Mouse (Mus musculus) olfactory bulb, adult 2 months (tissue): ENCODE results near the gene Map4k3. TPM values are rescaled to one million over a fixed set of nuclear protein-coding genes. Genes with fewer than 3 reads are reported as not detected.

ENCODE experiments used
- H3K27ac ChIP-seq: fragments of 200-500 bp; 2 replicates; pipeline ENCODE4 v1.5.1; 2012; ENCODE audit warnings: low read depth, low read length; ENCODE audit not compliant: insufficient read depth
- H3K4me1 ChIP-seq: fragments of 200-500 bp; 2 replicates; pipeline ENCODE4 v1.6.1; 2012; ENCODE audit warnings: low read length; ENCODE audit not compliant: control insufficient read depth, insufficient read depth
- H3K4me3 ChIP-seq: fragments of 200-500 bp; 2 replicates; pipeline ENCODE4 v1.5.1; 2012; ENCODE audit warnings: mild to moderate bottlenecking, low read depth, low read length, moderate library complexity; ENCODE audit not compliant: insufficient read depth
- CTCF ChIP-seq: fragments of 200-500 bp; IDR thresholded peaks from 2 replicates; pipeline ENCODE4 v1.5.1; 2012; ENCODE audit warnings: low read depth, mild to moderate bottlenecking, low read length, moderate library complexity; ENCODE audit not compliant: insufficient read depth
- POLR2A ChIP-seq: fragments of 200-500 bp; IDR thresholded peaks from 2 replicates; pipeline ENCODE4 v1.6.1; 2012; ENCODE audit warnings: mild to moderate bottlenecking, low read depth, low read length, moderate library complexity; ENCODE audit not compliant: insufficient read depth
- WGBS: fragments of 180-500 bp; shearing (Covaris S2); methylation state at CpG from one replicate; pipeline ENCODE4 v1.1.7; 2018; 5-methylcytosine and 5-hydroxymethylcytosine counted together
- polyA plus RNA-seq: library from polyadenylated mRNA; stranded (reverse); fragments of >200 nt; gene quantifications from 2 replicates; pipeline ENCODE4 v1.2.4, GENCODE M21; 2012; ENCODE audit warnings: low replicate concordance; ENCODE audit not compliant: missing spikeins, insufficient read depth, insufficient read length

The Map4k3 gene
- polyA plus RNA-seq, 1 experiment: not detected

DNA sequence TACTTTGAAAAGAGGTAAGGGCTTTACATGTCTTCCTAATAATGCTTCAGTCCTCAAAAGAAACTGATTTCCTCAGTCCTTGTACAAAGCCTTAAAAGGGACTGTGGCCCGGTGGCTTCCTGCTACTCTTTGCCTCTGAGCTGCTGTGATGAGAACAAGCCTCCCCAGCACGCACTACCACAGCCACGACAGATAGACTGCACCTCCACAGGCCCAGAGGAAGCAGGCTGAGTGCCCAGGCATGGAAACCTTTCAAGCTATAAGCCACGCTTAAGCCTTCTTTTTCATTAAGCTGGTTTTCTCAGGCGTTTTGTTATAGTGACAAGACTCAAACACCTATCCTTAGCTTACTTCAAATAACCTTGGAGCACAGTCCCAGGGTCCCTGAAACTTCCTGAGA lies 10.0 kb downstream of the Map4k3 start:
- no peak overlapping the region for H3K27ac ChIP-seq
- H3K4me1 ChIP-seq: peaks cover 7% of the 10 kb centered on the region
- TF ChIP-seq POLR2A: no peak
- no peak for TF ChIP-seq CTCF
- H3K4me3 ChIP-seq: no peak overlapping the region
- WGBS: 78% methylated on average over 5 of the region's 5 CpGs

DNA sequence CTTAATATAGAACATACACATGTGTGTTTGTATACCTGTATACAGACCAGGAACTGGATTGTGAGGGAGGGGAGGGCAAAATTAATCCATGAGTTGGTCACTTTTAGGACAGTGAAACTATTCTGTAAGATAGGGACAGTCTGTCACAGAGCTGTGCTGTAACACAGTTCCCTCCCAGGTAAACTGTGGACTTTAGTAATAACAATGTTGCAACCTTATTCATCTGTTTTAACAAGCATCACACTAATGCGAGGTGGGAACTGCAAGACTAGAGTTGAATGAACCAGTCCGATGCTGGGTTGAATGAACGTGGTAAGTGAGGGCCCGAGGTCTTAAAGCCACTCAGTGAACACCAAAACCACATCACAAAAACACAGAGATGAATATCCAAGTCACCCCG lies 14.7 kb downstream of the Map4k3 start:
- 95% methylated on average over 5 of the region's 5 CpGs for WGBS

DNA sequence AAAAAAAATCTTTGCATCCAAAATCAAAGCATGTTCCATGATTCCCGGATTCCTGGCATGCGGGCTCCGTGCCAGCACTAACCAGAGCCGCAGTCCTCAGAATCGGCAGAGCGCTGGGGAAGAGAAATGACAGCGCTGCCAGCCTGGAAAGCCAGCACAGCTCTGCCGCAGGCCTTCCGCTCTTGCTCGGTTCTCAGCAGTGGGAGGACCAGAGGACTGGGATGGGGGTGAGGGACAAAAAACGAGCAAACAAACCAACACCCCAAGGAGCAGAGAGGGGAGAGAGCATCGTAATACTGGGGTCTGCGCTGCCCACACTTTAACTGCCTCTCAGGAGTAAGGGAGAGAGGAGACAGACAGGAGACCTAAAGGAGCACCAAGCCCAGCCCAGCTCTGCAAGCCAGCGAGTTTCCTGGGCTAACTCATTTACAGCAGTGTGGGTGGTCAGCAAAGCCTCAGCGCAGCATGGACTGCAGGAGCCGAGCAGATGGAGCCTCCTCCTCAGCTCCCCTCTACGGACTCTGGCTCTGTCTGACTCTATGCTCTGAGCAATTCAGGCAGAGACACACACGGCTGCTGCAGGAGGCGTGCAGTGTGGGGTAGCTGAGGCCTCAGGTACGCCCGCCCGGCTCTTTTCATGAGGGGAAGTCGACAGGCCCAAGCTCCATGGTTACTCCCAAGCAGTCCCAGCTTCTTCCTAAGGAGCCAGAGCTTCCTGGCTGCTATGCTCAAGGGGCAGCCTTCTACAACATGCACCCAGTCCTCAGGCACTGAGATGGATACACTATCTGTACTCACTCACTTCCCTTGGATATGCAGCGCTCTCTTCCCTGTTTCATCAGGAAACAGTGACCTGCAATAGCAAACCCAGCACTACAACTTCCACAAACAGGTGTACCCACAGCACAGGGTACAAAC lies 18.1 kb downstream of the Map4k3 start:
- TF ChIP-seq CTCF (no peak), POLR2A (no peak)
- Histone ChIP-seq H3K4me1 (peaks cover 26% of the 10 kb centered on the region), H3K4me3 (peak overlapping the region; percentile 9), H3K27ac (peak overlapping the region; percentile 23; the same call in 1 of the 2 replicates)
- 26% methylated on average over 24 of the region's 24 CpGs for WGBS

More for the DNA sequence above, 14.7 kb downstream of the Map4k3 start:
- TF ChIP-seq POLR2A: no peak
- Histone ChIP-seq H3K27ac (no peak overlapping the region), H3K4me3 (no peak overlapping the region), H3K4me1 (peaks cover 17% of the 10 kb centered on the region)

DNA sequence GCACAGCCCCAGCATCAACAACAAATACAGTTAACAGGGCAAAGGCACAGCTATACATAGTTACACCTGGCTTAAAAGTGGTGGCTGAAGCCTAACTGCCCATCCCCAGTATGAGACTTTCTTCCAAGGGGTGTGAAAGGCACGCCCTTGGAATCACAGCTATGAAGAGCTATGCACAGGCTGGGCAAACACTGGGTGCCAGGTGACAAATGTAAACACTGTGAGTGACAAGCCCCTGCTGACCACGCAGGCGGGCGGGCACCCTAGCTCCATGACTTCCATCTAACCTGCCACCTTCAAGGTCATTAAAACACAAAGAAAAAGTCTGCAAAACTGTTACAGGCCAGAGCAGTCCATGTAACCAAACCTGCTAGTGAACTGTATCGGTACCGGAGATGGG lies 19.5 kb downstream of the Map4k3 start:
- 91% methylated on average over 6 of the region's 6 CpGs for WGBS
- H3K27ac ChIP-seq: no peak overlapping the region
- no peak overlapping the region for H3K4me3 ChIP-seq
- no peak for TF ChIP-seq POLR2A
- TF ChIP-seq CTCF: no peak
- peaks cover 29% of the 10 kb centered on the region for H3K4me1 ChIP-seq

DNA sequence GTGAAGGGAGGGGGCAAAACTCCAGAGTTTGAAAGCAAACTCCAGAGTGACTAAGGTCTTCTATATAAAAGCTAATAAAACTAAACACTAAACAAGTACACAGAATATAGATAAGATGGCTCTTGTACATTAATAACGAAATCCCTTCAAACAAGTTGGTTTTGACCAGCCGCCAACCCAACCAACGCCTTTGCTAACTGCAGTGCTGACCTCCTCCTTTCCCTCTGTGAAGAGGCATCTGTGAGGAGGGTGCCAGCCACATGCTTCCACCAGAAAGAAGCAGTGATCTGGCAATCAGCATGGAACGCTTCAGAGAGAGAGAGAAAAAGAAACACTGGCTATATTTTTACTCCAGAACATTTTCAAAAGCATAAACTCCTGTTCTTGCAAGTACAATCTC lies 21.1 kb downstream of the Map4k3 start:
- no peak overlapping the region for H3K4me3 ChIP-seq
- no peak overlapping the region for H3K27ac ChIP-seq
- WGBS: 42% methylated on average over 4 of the region's 4 CpGs
- peaks cover 29% of the 10 kb centered on the region for H3K4me1 ChIP-seq
- TF ChIP-seq POLR2A: no peak
- no peak for TF ChIP-seq CTCF

DNA sequence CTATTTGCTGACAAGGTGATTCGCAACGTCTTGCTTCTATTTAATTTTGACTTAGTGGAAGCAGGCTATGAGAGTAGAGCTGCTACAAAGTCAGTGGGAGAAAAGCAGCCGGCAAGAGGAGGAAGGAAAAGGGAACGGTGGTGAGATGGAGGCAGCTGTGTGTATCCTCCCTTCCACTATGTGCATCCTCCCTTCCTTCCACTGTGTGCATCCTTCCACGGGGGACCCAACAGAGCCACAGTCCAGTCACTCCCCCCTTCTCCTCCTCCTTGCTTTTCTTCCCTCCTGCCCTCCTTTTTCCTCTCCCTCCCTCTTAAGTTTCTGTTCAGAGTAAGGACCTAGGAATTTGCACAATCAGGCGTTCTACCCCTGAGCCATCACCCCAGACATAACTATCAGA lies 21.7 kb downstream of the Map4k3 start:
- 27% methylated on average over 6 of the region's 6 CpGs for WGBS
- TF ChIP-seq POLR2A (no peak), CTCF (no peak)
- Histone ChIP-seq H3K4me3 (no peak overlapping the region), H3K27ac (no peak overlapping the region; the same call in 1 of the 2 replicates), H3K4me1 (peaks cover 29% of the 10 kb centered on the region)

DNA sequence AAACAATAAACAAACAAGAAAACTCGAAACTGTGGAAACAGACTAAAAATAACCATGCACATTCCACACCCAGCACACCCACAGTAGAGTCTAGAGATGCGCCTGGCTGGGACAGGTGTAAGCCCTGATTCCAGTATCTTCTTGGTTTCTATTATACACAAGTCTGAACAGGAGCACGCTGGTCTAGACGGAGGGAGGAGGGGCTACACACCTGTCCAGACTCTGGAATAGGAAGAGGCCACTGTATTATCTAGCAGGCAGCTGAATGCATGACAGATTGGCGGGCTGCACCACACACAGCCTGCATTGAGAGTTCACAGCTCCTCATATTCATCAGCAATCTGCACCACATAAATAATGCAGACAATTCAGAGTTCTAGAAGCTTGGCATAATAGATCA lies 26.6 kb downstream of the Map4k3 start:
- Histone ChIP-seq H3K4me1 (peaks cover 13% of the 10 kb centered on the region), H3K4me3 (no peak overlapping the region), H3K27ac (no peak overlapping the region)
- TF ChIP-seq POLR2A: no peak
- TF ChIP-seq CTCF: no peak
- 74% methylated on average over 5 of the region's 5 CpGs for WGBS

DNA sequence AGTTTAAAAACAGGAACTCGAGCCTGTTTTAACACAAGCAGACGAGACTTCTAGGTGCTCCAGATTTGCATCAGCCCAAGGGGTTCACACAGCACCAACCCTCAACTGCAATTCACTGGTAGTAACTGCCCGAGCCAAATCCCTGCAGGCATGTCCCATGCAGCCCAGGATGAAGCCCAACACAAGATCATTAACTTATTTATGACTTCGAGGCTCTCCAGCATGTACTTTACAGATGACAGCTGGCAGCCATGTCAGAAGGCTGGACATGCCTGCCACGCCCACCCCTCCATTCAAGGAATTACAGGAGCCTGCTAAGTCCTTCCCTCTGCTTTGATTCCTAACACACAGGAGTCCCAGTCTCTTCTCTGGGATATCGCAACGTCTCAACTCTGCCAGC lies 29.4 kb downstream of the Map4k3 start:
- TF ChIP-seq CTCF: no peak
- no peak for TF ChIP-seq POLR2A
- WGBS: 65% methylated on average over 7 of the region's 7 CpGs
- H3K27ac ChIP-seq: no peak overlapping the region

DNA sequence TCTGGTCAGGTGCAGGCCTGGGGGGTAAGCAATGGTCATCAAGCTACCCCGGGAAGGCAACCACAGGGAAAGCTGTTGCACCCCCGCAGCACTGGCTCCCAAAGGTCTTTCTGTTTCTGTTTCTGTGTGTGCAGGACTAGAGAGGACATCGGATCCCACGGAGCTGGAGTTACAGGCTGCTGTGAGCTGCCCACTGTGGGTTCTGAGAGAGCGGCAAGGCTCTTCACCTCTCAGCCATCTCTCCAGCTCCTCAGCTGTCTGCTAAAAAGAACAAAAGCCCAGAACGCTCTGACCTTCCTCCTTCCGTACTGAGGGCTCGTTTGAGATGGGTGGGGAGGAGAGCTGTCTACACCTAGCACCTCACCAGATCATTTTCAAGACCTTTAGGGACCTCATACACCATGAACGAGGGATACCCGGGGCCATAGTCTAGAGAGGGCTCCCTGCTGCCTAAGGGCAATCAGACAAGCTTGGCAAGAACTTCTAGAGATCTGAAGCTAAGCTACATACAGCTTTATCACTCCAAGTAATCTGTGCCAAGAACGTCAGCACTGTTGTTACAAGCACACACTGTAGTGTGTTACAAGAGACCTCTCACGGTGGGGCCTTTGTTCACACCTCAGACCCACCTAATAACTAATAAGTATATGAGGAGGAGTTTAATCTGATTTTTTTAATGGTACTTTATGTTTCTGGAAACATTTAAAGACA lies 29.9 kb downstream of the Map4k3 start:
- Histone ChIP-seq H3K4me1 (peaks cover 9% of the 10 kb centered on the region; the same call in 1 of the 2 replicates), H3K27ac (no peak overlapping the region), H3K4me3 (no peak overlapping the region)
- TF ChIP-seq CTCF (no peak), POLR2A (no peak)
- 61% methylated on average over 12 of the region's 12 CpGs for WGBS

More for the DNA sequence above, 29.4 kb downstream of the Map4k3 start:
- Histone ChIP-seq H3K4me3 (no peak overlapping the region), H3K4me1 (peaks cover 5% of the 10 kb centered on the region; the same call in 1 of the 2 replicates)
